Mouse (Mus musculus): ENCODE results near the gene Eif1ax.
"Not testable (repeated sequence)": the region's sequence is repeated elsewhere in the genome, so short reads cannot be mapped to it uniquely, and the experiment has no call there.

The Eif1ax gene

GRCm38 (mm10) chrX:159371831-159372752 lies at the start of gene Eif1ax:
Gene Eif1ax, plus strand, starts transcription at chrX:159372178.
- peak; percentile 87 to 88 for DNase-seq (ENCODE audit: inconsistent age in 2 of 2, low spot score in 1 of 2)

GRCm38 (mm10) chrX:159364506-159364905 lies 7.5 kb upstream of the Eif1ax start:
- peak; percentile 39 to 61 for DNase-seq (ENCODE audit: inconsistent age in 2 of 2, low spot score in 1 of 2)

- no peak for DNase-seq (ENCODE audit: inconsistent age in 2 of 2, low spot score in 1 of 2)
These were observed 771 bp downstream of the Eif1ax start for GRCm38 (mm10) chrX:159372753-159373144.

- no peak for DNase-seq (ENCODE audit: inconsistent age in 2 of 2, low spot score in 1 of 2)
These were observed 15.1 kb downstream of the Eif1ax start for GRCm38 (mm10) chrX:159387105-159387504.

GRCm38 (mm10) chrX:159388953-159389352 lies 17.0 kb downstream of the Eif1ax start:
- DNase-seq (ENCODE audit: inconsistent age in 2 of 2, low spot score in 1 of 2), result no peak

GRCm38 (mm10) chrX:159390347-159390962 lies 18.5 kb downstream of the Eif1ax start:
- DNase-seq (ENCODE audit: inconsistent age in 2 of 2, low spot score in 1 of 2), result no peak

- DNase-seq (ENCODE audit: inconsistent age in 2 of 2, low spot score in 1 of 2), result no peak
These were observed 19.3 kb downstream of the Eif1ax start for GRCm38 (mm10) chrX:159391239-159391638.

GRCm38 (mm10) chrX:159409253-159409652 lies 37.3 kb downstream of the Eif1ax start:
- DNase-seq (ENCODE audit: inconsistent age in 2 of 2, low spot score in 1 of 2), result peak in 1 of 2 experiments; percentile 33

- DNase-seq (ENCODE audit: inconsistent age in 2 of 2, low spot score in 1 of 2), result peak; percentile 15 to 36
These were observed 42.3 kb downstream of the Eif1ax start, which contains the start of gene Map7d2 for GRCm38 (mm10) chrX:159414130-159414828. Gene Map7d2, plus strand, starts transcription at chrX:159414572.

GRCm38 (mm10) chrX:159414829-159415673 lies 43.1 kb downstream of the Eif1ax start:
- DNase-seq (ENCODE audit: inconsistent age in 2 of 2, low spot score in 1 of 2), result peak in 1 of 2 experiments; percentile 19

- not testable (repeated sequence) for DNase-seq (ENCODE audit: inconsistent age in 2 of 2, low spot score in 1 of 2)
These were observed 58.5 kb downstream of the Eif1ax start for GRCm38 (mm10) chrX:159430507-159430906.
